Mouse (Mus musculus) bone marrow, adult 2 months (tissue): Measurements from ENCODE around the gene Gaa. TPM values are rescaled to one million over a fixed set of nuclear protein-coding genes. Genes with fewer than 3 reads are reported as not detected.

Experiments
- H3K27ac ChIP-seq: fragments of 200-500 bp; 2 replicates; pipeline ENCODE4 v1.5.1; 2012; ENCODE audit warnings: low read depth, mild to moderate bottlenecking, control low read depth, inconsistent platforms, low read length; ENCODE audit not compliant: control insufficient read depth, poor library complexity, insufficient read depth
- H3K4me1 ChIP-seq: fragments of 200-500 bp; 2 replicates; pipeline ENCODE4 v1.6.1; 2011; ENCODE audit warnings: low read length; ENCODE audit not compliant: control insufficient read depth, insufficient read depth
- H3K4me3 ChIP-seq: fragments of 200-500 bp; replicated peaks from 2 replicates; pipeline ENCODE3; 2011; ENCODE audit warnings: mild to moderate bottlenecking, low read depth, low read length, control low read depth; ENCODE audit not compliant: control insufficient read depth
- CTCF ChIP-seq: fragments of 200-500 bp; IDR thresholded peaks from 2 replicates; pipeline ENCODE4 v1.5.1; 2011; ENCODE audit warnings: low read length, control low read depth; ENCODE audit not compliant: control insufficient read depth, insufficient read depth
- POLR2A ChIP-seq: fragments of 200-500 bp; IDR thresholded peaks from 2 replicates; pipeline ENCODE4 v1.6.1; 2011; ENCODE audit warnings: low read depth, mild to moderate bottlenecking, control low read depth, low read length, borderline replicate concordance; ENCODE audit not compliant: control insufficient read depth
- WGBS: fragments of 180-500 bp; shearing (Covaris S2); methylation state at CpG from one replicate; pipeline ENCODE4 v1.1.7; 2018; 5-methylcytosine and 5-hydroxymethylcytosine counted together
- polyA plus RNA-seq: library from polyadenylated mRNA; stranded (reverse); fragments of >200 nt; gene quantifications from 2 replicates; pipeline ENCODE4 v1.2.4, GENCODE M21; 2011; ENCODE audit warnings: low replicate concordance; ENCODE audit not compliant: missing spikeins, insufficient read depth, insufficient read length

Gene Gaa
- polyA plus RNA-seq, 1 experiment, result 18.1 TPM

GRCm38 (mm10) chr11:119325068-119325467 lies 57.4 kb downstream of the Gaa start:
- no peak for TF ChIP-seq POLR2A
- TF ChIP-seq CTCF, result peak; percentile 35; the same call in 1 of the 2 replicates
- H3K4me1 ChIP-seq, result no peaks in the 10 kb centered on the region
- WGBS, result 80% methylated on average over 1 of the region's 1 CpGs

GRCm38 (mm10) chr11:119330592-119330991 lies 62.9 kb downstream of the Gaa start:
- TF ChIP-seq CTCF (no peak), POLR2A (no peak)
- no peak overlapping the region for H3K4me3 ChIP-seq
- H3K27ac ChIP-seq, result no peak overlapping the region
- WGBS, result 51% methylated on average over 4 of the region's 4 CpGs
- H3K4me1 ChIP-seq, result no peaks in the 10 kb centered on the region

More at GRCm38 (mm10) chr11:119325068-119325467, 57.4 kb downstream of the Gaa start:
- Histone ChIP-seq H3K4me3 (no peak overlapping the region), H3K27ac (no peak overlapping the region)

GRCm38 (mm10) chr11:119331970-119332369 lies 64.3 kb downstream of the Gaa start:
- 16% methylated on average over 3 of the region's 3 CpGs for WGBS

More at GRCm38 (mm10) chr11:119331970-119332369, 64.3 kb downstream of the Gaa start:
- Histone ChIP-seq H3K4me3 (no peak overlapping the region), H3K4me1 (no peaks in the 10 kb centered on the region), H3K27ac (no peak overlapping the region)
- TF ChIP-seq CTCF, result 0 out of 2 replicates have a peak, but pooled peaks have one; percentile 7
- TF ChIP-seq POLR2A, result no peak

Other genes with a start within 250 kb of the Gaa start
- 0.34 and 2.8 TPM in 2 replicates for gene Cbx2, start 244.9 kb upstream of the Gaa start, polyA plus RNA-seq
- gene Cbx8, start 226.9 kb upstream of the Gaa start, polyA plus RNA-seq, result 3.3 and 7.4 TPM in 2 replicates
- 7.3 and 18.8 TPM in 2 replicates for gene Cbx4, start 181.7 kb upstream of the Gaa start, polyA plus RNA-seq
- 0.74 and 1.2 TPM in 2 replicates for gene Tbc1d16, start 39.4 kb upstream of the Gaa start, polyA plus RNA-seq
- gene Ccdc40, start 39.3 kb upstream of the Gaa start, polyA plus RNA-seq, result 0.90 TPM in 1 of 2 replicates, not detected in the other
- gene Eif4a3, start 32.2 kb downstream of the Gaa start, polyA plus RNA-seq, result 144 and 147 TPM in 2 replicates
- not detected in 2 replicates for gene Card14, start 39.9 kb downstream of the Gaa start, polyA plus RNA-seq
- gene Sgsh, start 87.6 kb downstream of the Gaa start, polyA plus RNA-seq, result 5.6 and 12.0 TPM in 2 replicates
- 3.3 and 6.2 TPM in 2 replicates for gene Slc26a11, start 87.7 kb downstream of the Gaa start, polyA plus RNA-seq
- gene Rnf213, start 125.2 kb downstream of the Gaa start, polyA plus RNA-seq, result 18.8 and 27.7 TPM in 2 replicates
- 6.3 and 23.5 TPM in 2 replicates for gene Endov, start 223.5 kb downstream of the Gaa start, polyA plus RNA-seq